Mouse (Mus musculus): ENCODE results near the gene Magi2. TPM values are rescaled to one million over a fixed set of nuclear protein-coding genes. Genes with fewer than 3 reads are reported as not detected.

Magi2 gene
- polyA plus RNA-seq, 1 experiment from 2014 or later: 3.8 TPM

DNA sequence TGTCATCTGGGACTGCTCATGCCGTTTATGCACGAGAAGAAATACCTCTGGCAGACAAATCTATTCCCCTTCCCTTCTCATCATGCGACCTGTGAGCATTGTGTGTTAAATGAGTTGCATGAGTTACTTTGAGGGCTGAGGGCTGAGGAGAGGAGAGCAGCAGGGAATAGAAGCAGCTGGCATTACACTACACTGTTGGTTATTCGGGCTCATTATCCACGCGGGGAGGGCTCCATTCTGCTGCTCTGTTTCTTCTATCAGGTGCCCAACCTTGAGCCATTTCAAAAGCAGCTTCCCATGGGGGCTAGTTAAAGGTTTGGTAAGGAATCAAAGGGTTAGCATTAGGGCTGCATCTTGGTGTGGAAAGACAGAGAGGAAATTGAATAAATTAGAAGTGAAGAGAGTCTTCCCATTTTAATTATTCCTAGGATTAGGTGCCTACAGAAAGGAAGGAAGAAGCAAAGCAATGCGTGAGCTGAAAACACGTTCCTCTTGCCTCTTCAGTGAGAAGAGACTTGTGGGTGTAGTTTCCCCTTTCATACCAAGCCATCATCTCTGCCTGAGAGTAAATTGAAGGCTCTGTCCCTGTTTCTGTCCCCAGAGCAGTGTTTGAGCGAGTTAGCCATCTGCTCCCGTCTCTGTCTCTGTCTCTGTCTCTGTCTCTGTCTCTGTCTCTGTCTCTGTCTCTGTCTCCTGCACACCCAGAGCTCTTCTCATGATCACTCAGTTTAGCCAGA lies 1396.2 kb downstream of the Magi2 start:
- DNase-seq (ENCODE audit: low spot score) (no peak), ATAC-seq (ENCODE audit: low read depth) (peak; percentile 33; the same call in 1 of the 2 replicates)
- no peak overlapping the region for H3K4me2 ChIP-seq (ENCODE audit: low read depth, low read length)
- no peaks in the 10 kb centered on the region for H3K27me3 ChIP-seq (replicated peaks; ENCODE audit: control insufficient read depth, insufficient read depth, low read length)
- H3K27ac ChIP-seq (replicated peaks; ENCODE audit: low read depth, low read length): no peak overlapping the region
- no peak overlapping the region for H3K9ac ChIP-seq (ENCODE audit: low read depth, low read length)
- H3K4me3 ChIP-seq (ENCODE audit: low read depth, low read length): no peak overlapping the region
- H3K36me3 ChIP-seq (ENCODE audit: control insufficient read depth, insufficient read depth, low read length): no peaks in the 10 kb centered on the region
- WGBS: 58% methylated on average over 10 of the region's 10 CpGs
- H3K4me1 ChIP-seq (ENCODE audit: control insufficient read depth, insufficient read depth, low read length): no peaks in the 10 kb centered on the region; the same call in 1 of the 2 replicates
- H3K9me3 ChIP-seq (ENCODE audit: control insufficient read depth, low read length): no peaks in the 10 kb centered on the region

DNA sequence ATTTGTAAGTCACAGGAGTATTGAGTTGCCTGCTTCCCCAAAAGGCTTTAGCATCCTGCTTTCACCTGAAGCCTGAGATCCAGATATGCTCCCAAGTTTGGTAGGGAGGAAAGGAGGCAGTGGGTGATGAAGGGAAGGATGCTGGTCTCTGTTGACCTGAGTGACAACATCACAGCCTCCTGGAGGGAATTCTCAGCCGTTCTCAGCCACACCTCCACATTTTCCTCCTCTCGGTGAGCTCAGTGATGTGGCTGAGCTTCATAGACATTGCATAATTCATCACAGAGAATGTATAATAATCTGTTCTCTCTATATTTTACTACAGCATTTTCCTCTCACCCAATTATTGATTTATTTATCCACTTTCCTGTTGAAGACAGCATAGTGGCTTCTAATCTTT lies 1398.3 kb downstream of the Magi2 start:
- Histone ChIP-seq H3K9ac (ENCODE audit: low read depth, low read length) (no peak overlapping the region), H3K27ac (replicated peaks; ENCODE audit: low read depth, low read length) (no peak overlapping the region), H3K9me3 (ENCODE audit: control insufficient read depth, low read length) (no peaks in the 10 kb centered on the region), H3K4me3 (ENCODE audit: low read depth, low read length) (no peak overlapping the region), H3K36me3 (ENCODE audit: control insufficient read depth, insufficient read depth, low read length) (no peaks in the 10 kb centered on the region), H3K4me2 (ENCODE audit: low read depth, low read length) (no peak overlapping the region), H3K4me1 (ENCODE audit: control insufficient read depth, insufficient read depth, low read length) (no peaks in the 10 kb centered on the region; the same call in 1 of the 2 replicates), H3K27me3 (replicated peaks; ENCODE audit: control insufficient read depth, insufficient read depth, low read length) (no peaks in the 10 kb centered on the region)
- DNase-seq (ENCODE audit: low spot score): no peak
- 79% methylated on average over 2 of the region's 2 CpGs for WGBS
- no peak for ATAC-seq (ENCODE audit: low read depth)

DNA sequence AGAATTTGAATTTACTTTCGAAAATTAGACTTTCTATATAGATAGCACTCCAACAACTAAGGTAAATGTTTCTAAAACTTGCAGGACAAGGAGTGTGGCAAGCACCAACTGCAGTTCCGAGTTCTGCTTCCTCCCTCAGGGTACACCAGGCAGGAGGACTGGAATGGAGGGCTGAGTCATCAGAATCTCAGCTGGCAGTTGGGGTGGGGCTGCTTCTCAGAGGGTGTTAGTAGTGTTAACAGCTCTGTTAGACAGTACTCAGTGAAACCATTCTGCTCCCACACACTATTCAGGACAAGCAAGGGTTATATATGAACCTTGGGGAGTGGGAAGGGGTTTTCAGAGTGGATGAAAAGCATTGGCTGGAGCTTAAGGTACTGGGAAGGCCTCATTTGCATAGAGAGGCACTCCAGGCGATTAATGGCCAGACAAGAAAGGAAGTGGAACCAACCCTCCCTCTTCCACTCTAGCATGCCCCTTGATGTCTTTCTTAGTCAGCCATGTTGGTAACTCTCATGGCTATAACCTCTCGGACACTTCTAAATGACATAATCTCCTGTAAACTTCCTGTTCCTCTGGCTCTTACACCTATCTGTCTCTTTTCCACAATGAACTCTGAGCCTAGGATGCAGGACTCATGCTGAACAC lies 1402.2 kb downstream of the Magi2 start:
- Histone ChIP-seq H3K9ac (ENCODE audit: low read depth, low read length) (no peak overlapping the region), H3K9me3 (ENCODE audit: control insufficient read depth, low read length) (no peaks in the 10 kb centered on the region), H3K27me3 (replicated peaks; ENCODE audit: control insufficient read depth, insufficient read depth, low read length) (no peaks in the 10 kb centered on the region), H3K27ac (replicated peaks; ENCODE audit: low read depth, low read length) (no peak overlapping the region), H3K4me2 (ENCODE audit: low read depth, low read length) (no peak overlapping the region), H3K4me1 (ENCODE audit: control insufficient read depth, insufficient read depth, low read length) (no peaks in the 10 kb centered on the region), H3K4me3 (ENCODE audit: low read depth, low read length) (no peak overlapping the region), H3K36me3 (ENCODE audit: control insufficient read depth, insufficient read depth, low read length) (no peaks in the 10 kb centered on the region)
- WGBS: 67% methylated on average over 4 of the region's 4 CpGs
- ATAC-seq (ENCODE audit: low read depth) (0 out of 2 replicates have a peak, but pooled peaks have one; percentile 44), DNase-seq (ENCODE audit: low spot score) (no peak)

DNA sequence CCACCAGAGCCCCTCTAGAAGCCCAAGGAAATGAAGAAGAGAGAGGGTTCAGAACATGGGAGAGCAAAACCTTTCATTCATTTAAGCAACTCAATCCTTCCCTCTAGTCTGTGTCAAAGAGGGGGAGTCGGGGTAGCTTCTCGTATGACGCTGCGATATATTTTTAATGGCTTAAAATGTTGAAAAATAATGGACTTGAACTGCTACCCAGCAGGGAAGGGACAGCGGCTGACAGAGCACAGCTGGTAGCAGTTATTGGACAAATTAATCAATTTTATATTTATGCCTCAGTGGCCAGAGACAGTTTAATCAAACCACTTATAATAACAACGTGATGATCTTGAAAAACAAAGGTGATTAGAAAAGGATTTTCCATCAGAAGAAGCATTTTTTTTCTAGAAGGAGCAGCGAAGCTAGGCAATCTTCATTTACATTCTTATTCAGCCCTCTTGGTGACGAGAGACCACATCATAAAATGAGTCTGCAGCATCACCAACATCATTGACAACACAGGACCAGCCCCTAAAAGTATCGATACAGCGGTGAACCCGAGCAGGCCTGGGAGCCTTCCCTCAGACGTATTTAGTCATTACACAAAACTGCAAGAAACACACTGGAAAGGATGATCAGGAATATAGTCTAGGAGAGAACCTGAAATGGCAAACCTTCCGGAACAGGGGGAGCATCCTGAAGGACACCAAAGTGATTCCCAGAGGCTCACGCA lies 1407.4 kb downstream of the Magi2 start:
- H3K4me1 ChIP-seq (ENCODE audit: control insufficient read depth, insufficient read depth, low read length): peaks cover 5% of the 10 kb centered on the region
- DNase-seq (ENCODE audit: low spot score) (no peak), ATAC-seq (ENCODE audit: low read depth) (0 out of 2 replicates have a peak, but pooled peaks have one; percentile 9)
- no peaks in the 10 kb centered on the region for H3K9me3 ChIP-seq (ENCODE audit: control insufficient read depth, low read length)
- no peak overlapping the region for H3K9ac ChIP-seq (ENCODE audit: low read depth, low read length)
- 0 out of 2 replicates have a peak overlapping the region, but pooled peaks have one; percentile 1 for H3K4me2 ChIP-seq (ENCODE audit: low read depth, low read length)
- no peaks in the 10 kb centered on the region for H3K36me3 ChIP-seq (ENCODE audit: control insufficient read depth, insufficient read depth, low read length)
- no peak overlapping the region for H3K27ac ChIP-seq (replicated peaks; ENCODE audit: low read depth, low read length)
- no peak overlapping the region for H3K4me3 ChIP-seq (ENCODE audit: low read depth, low read length)
- WGBS: 59% methylated on average over 14 of the region's 14 CpGs
- no peaks in the 10 kb centered on the region for H3K27me3 ChIP-seq (replicated peaks; ENCODE audit: control insufficient read depth, insufficient read depth, low read length)

DNA sequence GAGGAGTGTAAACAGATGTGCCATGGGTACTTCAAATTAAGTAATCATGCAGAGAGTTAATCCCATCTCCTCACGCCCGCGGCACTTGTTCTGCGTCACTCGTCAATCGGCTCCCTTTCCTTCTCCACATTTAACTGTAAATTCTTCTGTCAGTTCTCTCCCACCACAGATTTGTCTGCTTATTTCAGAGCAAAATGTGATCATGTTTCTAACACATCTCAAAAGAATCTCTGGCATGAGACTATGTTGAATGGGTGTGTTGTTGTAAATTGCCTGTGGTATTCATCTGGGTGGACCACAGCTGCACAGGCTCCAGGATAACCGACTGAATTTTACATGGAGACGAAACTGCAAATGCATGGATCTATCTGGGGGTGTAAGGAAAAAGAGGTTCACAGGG lies 1408.0 kb downstream of the Magi2 start:
- ATAC-seq (ENCODE audit: low read depth) (peak; percentile 82), DNase-seq (ENCODE audit: low spot score) (peak; percentile 78)
- Histone ChIP-seq H3K36me3 (ENCODE audit: control insufficient read depth, insufficient read depth, low read length) (no peaks in the 10 kb centered on the region), H3K4me1 (ENCODE audit: control insufficient read depth, insufficient read depth, low read length) (peaks cover 5% of the 10 kb centered on the region), H3K9ac (ENCODE audit: low read depth, low read length) (no peak overlapping the region), H3K27me3 (replicated peaks; ENCODE audit: control insufficient read depth, insufficient read depth, low read length) (no peaks in the 10 kb centered on the region), H3K4me2 (ENCODE audit: low read depth, low read length) (0 out of 2 replicates have a peak overlapping the region, but pooled peaks have one; percentile 1), H3K9me3 (ENCODE audit: control insufficient read depth, low read length) (no peaks in the 10 kb centered on the region), H3K27ac (replicated peaks; ENCODE audit: low read depth, low read length) (no peak overlapping the region; the same call in 1 of the 2 replicates), H3K4me3 (ENCODE audit: low read depth, low read length) (no peak overlapping the region)
- 29% methylated on average over 8 of the region's 8 CpGs for WGBS

DNA sequence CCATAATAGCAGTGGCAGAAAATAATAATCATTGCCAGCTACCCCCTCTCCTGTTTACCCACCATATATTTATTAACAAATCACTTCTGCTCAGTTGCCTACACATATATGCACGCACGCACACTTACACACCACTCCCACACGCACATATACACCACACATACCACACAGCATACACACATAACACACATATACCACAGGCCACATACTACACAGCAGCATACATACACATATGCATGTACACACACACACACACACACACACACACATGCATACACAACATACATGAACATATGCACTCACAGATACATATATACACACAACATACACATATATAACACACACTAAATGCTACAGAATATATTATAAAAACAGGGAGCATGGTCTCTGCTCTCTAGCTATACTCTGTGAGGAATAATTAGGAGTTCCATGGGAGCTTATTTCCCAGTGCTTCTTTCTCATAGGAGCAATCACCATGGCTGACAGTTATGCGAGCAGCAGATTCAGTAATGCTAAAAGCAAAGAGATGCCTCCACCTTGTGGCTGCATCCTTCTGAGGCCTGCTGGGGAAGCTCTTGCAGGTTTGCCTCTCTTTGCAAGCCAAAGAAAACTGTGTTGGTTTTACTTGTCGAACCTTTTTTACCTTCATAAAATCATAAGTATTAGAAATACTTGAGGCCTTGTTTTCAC lies 1410.6 kb downstream of the Magi2 start:
- ATAC-seq (ENCODE audit: low read depth) (peak; percentile 61; the same call in 1 of the 2 replicates), DNase-seq (ENCODE audit: low spot score) (peak; percentile 73)
- Histone ChIP-seq H3K27ac (replicated peaks; ENCODE audit: low read depth, low read length) (no peak overlapping the region), H3K4me1 (ENCODE audit: control insufficient read depth, insufficient read depth, low read length) (peaks cover 5% of the 10 kb centered on the region), H3K9me3 (ENCODE audit: control insufficient read depth, low read length) (no peaks in the 10 kb centered on the region), H3K4me2 (ENCODE audit: low read depth, low read length) (no peak overlapping the region), H3K27me3 (replicated peaks; ENCODE audit: control insufficient read depth, insufficient read depth, low read length) (no peaks in the 10 kb centered on the region), H3K9ac (ENCODE audit: low read depth, low read length) (no peak overlapping the region), H3K4me3 (ENCODE audit: low read depth, low read length) (no peak overlapping the region), H3K36me3 (ENCODE audit: control insufficient read depth, insufficient read depth, low read length) (no peaks in the 10 kb centered on the region)
- 75% methylated on average over 5 of the region's 5 CpGs for WGBS

DNA sequence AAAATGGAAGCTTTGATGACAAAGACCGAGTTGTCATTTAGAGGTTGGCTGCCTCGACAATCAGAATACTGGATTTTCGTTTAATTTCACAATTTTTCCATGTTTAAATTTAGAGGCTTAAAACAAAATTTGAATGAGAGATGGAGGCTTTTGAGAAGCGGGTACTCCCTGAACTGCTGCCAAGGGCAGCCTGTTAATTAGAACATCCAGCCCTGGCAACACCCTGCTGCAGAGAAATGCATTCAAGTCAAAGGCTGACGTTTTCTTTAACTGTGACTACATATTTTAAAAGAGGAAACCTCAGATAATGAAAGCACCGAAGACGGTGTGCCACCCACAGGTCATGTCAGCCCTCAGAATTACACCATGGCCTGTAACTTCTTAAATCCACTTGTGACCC lies 1415.4 kb downstream of the Magi2 start:
- ATAC-seq (ENCODE audit: low read depth): no peak
- 71% methylated on average over 7 of the region's 7 CpGs for WGBS
- Histone ChIP-seq H3K9ac (ENCODE audit: low read depth, low read length) (no peak overlapping the region), H3K36me3 (ENCODE audit: control insufficient read depth, insufficient read depth, low read length) (no peaks in the 10 kb centered on the region), H3K27me3 (replicated peaks; ENCODE audit: control insufficient read depth, insufficient read depth, low read length) (no peaks in the 10 kb centered on the region), H3K4me2 (ENCODE audit: low read depth, low read length) (no peak overlapping the region), H3K4me1 (ENCODE audit: control insufficient read depth, insufficient read depth, low read length) (no peaks in the 10 kb centered on the region), H3K4me3 (ENCODE audit: low read depth, low read length) (no peak overlapping the region), H3K27ac (replicated peaks; ENCODE audit: low read depth, low read length) (no peak overlapping the region), H3K9me3 (ENCODE audit: control insufficient read depth, low read length) (no peaks in the 10 kb centered on the region)
- no peak for DNase-seq (ENCODE audit: low spot score)

DNA sequence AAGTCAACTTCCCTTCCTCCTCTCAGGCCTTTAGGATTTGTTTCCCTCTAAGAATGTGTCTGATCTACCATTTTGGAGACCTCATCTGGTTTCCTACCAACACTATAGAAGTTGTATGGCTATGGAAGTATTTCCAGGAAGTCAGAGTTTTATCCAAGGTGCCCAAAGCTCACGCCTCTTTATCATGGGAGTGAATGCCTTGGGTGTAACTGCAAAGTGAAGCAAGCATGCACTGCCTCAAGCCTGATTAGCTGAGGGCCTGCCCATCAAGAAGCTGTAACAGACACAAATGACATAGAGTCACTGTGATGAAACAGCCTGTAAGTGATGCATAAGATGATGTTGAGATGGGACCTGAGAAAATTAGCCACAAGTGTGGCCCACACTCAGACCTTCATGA lies 1416.9 kb downstream of the Magi2 start:
- ATAC-seq (ENCODE audit: low read depth): no peak
- Histone ChIP-seq H3K9me3 (ENCODE audit: control insufficient read depth, low read length) (no peaks in the 10 kb centered on the region), H3K4me1 (ENCODE audit: control insufficient read depth, insufficient read depth, low read length) (no peaks in the 10 kb centered on the region), H3K4me2 (ENCODE audit: low read depth, low read length) (no peak overlapping the region), H3K36me3 (ENCODE audit: control insufficient read depth, insufficient read depth, low read length) (no peaks in the 10 kb centered on the region), H3K4me3 (ENCODE audit: low read depth, low read length) (no peak overlapping the region), H3K27ac (replicated peaks; ENCODE audit: low read depth, low read length) (no peak overlapping the region), H3K27me3 (replicated peaks; ENCODE audit: control insufficient read depth, insufficient read depth, low read length) (no peaks in the 10 kb centered on the region), H3K9ac (ENCODE audit: low read depth, low read length) (no peak overlapping the region)
- 83% methylated on average over 1 of the region's 1 CpGs for WGBS
- DNase-seq (ENCODE audit: low spot score): no peak

Measured in embryonic facial prominence, embryonic 14.5 days (tissue).